Mouse (Mus musculus) heart, embryonic 15.5 days (tissue): ENCODE measurements around the gene Cth. TPM values are rescaled to one million over a fixed set of nuclear protein-coding genes. Genes with fewer than 3 reads are reported as not detected.
A peak's percentile ranks its signal among the peaks of the same experiment; 100 is the strongest.

Experiments used
- ATAC-seq: fragments of 200-750 bp; cut with Nextera tagmentation; replicated peaks from 2 replicates; pipeline ENCODE4 v1.8.0; 2017; ENCODE audit warnings: low read depth, moderate TSS enrichment; ENCODE audit not compliant: insufficient number of reproducible peaks, insufficient read depth, low FRiP score
- H3K27ac ChIP-seq: fragments of 300-500 bp; sonication (generic); 2 replicates; pipeline ENCODE4 v1.5.1; 2015; ENCODE audit warnings: mild to moderate bottlenecking, inconsistent platforms
- H3K27me3 ChIP-seq: fragments of 300-500 bp; sonication (generic); 2 replicates; pipeline ENCODE4 v1.6.1; 2015; ENCODE audit warnings: inconsistent platforms
- H3K36me3 ChIP-seq: fragments of 300-500 bp; sonication (generic); 2 replicates; pipeline ENCODE4 v1.6.1; 2015; ENCODE audit warnings: mild to moderate bottlenecking, inconsistent platforms
- H3K4me1 ChIP-seq: fragments of 300-500 bp; sonication (generic); replicated peaks from 2 replicates; pipeline ENCODE4 v1.6.1; 2015; ENCODE audit warnings: inconsistent platforms
- H3K4me2 ChIP-seq: fragments of 300-500 bp; sonication (generic); 2 replicates; pipeline ENCODE4 v1.6.1; 2015; ENCODE audit warnings: inconsistent platforms, mild to moderate bottlenecking, moderate library complexity
- H3K4me3 ChIP-seq: fragments of 300-500 bp; sonication (generic); 2 replicates; pipeline ENCODE4 v1.5.1; 2015; ENCODE audit warnings: mild to moderate bottlenecking, inconsistent platforms
- H3K9ac ChIP-seq: fragments of 300-500 bp; sonication (generic); 2 replicates; pipeline ENCODE4 v1.6.1; 2015; ENCODE audit warnings: mild to moderate bottlenecking, inconsistent platforms
- H3K9me3 ChIP-seq: fragments of 300-500 bp; sonication (generic); replicated peaks from 2 replicates; pipeline ENCODE4 v1.6.1; 2016; ENCODE audit warnings: inconsistent platforms
- WGBS: fragments of 180-500 bp; shearing (Covaris S2); methylation state at CpG from one replicate; pipeline ENCODE4 v1.1.7; 2015; ENCODE audit warnings: mixed read lengths; 5-methylcytosine and 5-hydroxymethylcytosine counted together
- polyA plus RNA-seq: library from polyadenylated mRNA; unstranded; fragments of >200 nt; fragmentation: Nextera tagmentation; extraction: Ambion mirVana; gene quantifications from 2 replicates; pipeline ENCODE4 v1.2.1, GENCODE M21; 2015

Cth gene
- polyA plus RNA-seq, 1 experiment from 2014 or later = 2.1 TPM

- no peaks in the 10 kb centered on the region for H3K27me3 ChIP-seq
- ATAC-seq = no peak
- WGBS = 61% methylated on average over 3 of the region's 3 CpGs
Observed at GRCm38 (mm10) chr3:157908166-157908565, 16.7 kb downstream of the Cth start.

GRCm38 (mm10) chr3:157901721-157902120 lies 23.2 kb downstream of the Cth start:
- Histone ChIP-seq H3K9me3 (no peaks in the 10 kb centered on the region), H3K36me3 (no peaks in the 10 kb centered on the region), H3K4me3 (no peak overlapping the region), H3K27me3 (no peaks in the 10 kb centered on the region), H3K4me1 (no peaks in the 10 kb centered on the region), H3K9ac (no peak overlapping the region), H3K27ac (no peak overlapping the region), H3K4me2 (no peak overlapping the region)
- ATAC-seq = no peak
- 80% methylated on average over 5 of the region's 5 CpGs for WGBS

More at GRCm38 (mm10) chr3:157908166-157908565, 16.7 kb downstream of the Cth start:
- Histone ChIP-seq H3K4me3 (no peak overlapping the region), H3K27ac (no peak overlapping the region), H3K4me1 (no peaks in the 10 kb centered on the region), H3K9me3 (no peaks in the 10 kb centered on the region), H3K4me2 (no peak overlapping the region), H3K9ac (no peak overlapping the region), H3K36me3 (no peaks in the 10 kb centered on the region)

DNA sequence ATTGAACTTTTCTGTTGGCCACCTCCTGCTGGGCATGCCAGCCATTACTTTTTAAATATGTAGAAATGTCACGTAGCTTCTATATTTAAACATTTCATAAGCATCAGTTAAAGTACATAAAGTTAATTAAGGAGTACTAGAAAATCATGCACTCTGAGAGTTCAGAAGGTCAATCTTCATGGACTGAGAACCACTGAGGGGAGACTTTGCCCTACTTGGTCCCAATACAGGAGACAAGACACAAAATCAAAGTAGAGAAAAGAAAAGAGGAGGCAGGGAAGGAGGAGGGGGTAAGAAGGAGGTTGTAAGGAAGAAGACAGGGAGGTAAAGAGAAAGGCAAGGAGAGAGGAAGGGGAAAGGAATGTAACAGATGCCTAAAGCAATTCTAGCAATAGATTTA lies 24.9 kb downstream of the Cth start:
- no peaks in the 10 kb centered on the region for H3K27me3 ChIP-seq
- H3K4me2 ChIP-seq = no peak overlapping the region
- no peaks in the 10 kb centered on the region for H3K9me3 ChIP-seq
- no peaks in the 10 kb centered on the region for H3K4me1 ChIP-seq
- ATAC-seq = no peak
- H3K4me3 ChIP-seq = no peak overlapping the region
- H3K36me3 ChIP-seq = no peaks in the 10 kb centered on the region
- no peak overlapping the region for H3K9ac ChIP-seq
- 88% methylated on average over 1 of the region's 1 CpGs for WGBS
- no peak overlapping the region for H3K27ac ChIP-seq

GRCm38 (mm10) chr3:157897645-157898044 lies 27.2 kb downstream of the Cth start:
- no peaks in the 10 kb centered on the region for H3K36me3 ChIP-seq
- no peaks in the 10 kb centered on the region for H3K4me1 ChIP-seq
- H3K27ac ChIP-seq = no peak overlapping the region
- no peak overlapping the region for H3K4me3 ChIP-seq
- no peaks in the 10 kb centered on the region for H3K9me3 ChIP-seq
- 86% methylated on average over 3 of the region's 3 CpGs for WGBS
- H3K4me2 ChIP-seq = no peak overlapping the region
- no peaks in the 10 kb centered on the region for H3K27me3 ChIP-seq
- H3K9ac ChIP-seq = no peak overlapping the region
- ATAC-seq = no peak

DNA sequence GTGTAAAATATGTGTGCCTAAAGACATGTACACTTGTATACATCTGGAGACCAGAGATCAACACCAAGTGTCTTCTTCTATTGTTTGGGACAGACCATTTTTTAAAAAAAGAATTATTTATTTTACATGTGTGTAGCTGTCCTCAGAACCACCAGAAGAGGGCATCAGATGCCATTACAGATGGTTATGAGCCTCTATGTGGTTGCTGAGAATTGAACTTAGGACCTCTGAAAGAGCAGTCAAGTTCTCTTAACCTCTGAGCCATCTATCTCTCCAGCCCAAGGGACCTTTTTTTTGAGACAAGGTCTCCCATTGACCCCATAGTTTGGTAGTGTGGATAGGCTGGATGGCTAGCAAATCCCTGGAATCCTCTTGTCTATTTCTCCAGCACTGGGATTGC lies 33.1 kb downstream of the Cth start:
- H3K4me3 ChIP-seq = no peak overlapping the region

DNA sequence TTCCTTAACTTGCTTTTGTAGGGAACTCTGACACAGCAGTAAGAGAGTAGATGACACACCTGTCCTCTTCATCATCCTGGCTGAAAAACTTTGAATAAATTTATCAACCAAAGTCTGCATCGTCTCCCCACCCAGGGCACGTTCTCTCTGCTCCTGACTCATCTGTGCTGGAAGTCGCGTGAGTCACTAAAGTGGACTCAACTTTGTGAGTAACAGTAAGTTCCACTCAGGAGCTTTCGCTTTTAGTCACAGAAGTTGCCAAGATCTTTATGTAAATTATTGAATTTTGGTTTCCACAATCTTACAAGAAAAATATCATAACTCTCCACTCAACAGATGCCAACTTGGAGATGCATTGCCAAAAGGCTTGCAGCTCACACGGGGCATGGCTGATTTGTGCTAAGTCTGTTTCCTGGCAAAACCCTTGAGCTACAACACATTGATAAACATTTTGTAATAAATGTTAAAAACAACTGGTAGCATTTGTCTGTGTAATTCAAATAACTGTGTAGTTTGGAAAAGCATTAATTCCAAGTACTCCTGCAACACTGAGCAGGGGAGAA lies 40.7 kb downstream of the Cth start:
- H3K27ac ChIP-seq = no peak overlapping the region
- ATAC-seq = no peak

More for the DNA sequence above, 33.1 kb downstream of the Cth start:
- H3K27me3 ChIP-seq = no peaks in the 10 kb centered on the region
- H3K9ac ChIP-seq = no peak overlapping the region
- no peak overlapping the region for H3K4me2 ChIP-seq
- no peak for ATAC-seq
- H3K36me3 ChIP-seq = no peaks in the 10 kb centered on the region
- H3K27ac ChIP-seq = no peak overlapping the region
- H3K4me1 ChIP-seq = no peaks in the 10 kb centered on the region
- H3K9me3 ChIP-seq = no peaks in the 10 kb centered on the region

GRCm38 (mm10) chr3:157883085-157883484 lies 41.8 kb downstream of the Cth start:
- H3K9me3 ChIP-seq = no peaks in the 10 kb centered on the region
- H3K4me2 ChIP-seq = no peak overlapping the region
- no peaks in the 10 kb centered on the region for H3K36me3 ChIP-seq
- no peak overlapping the region for H3K9ac ChIP-seq
- H3K27ac ChIP-seq = no peak overlapping the region
- 66% methylated on average over 4 of the region's 4 CpGs for WGBS
- H3K4me1 ChIP-seq = no peaks in the 10 kb centered on the region
- no peaks in the 10 kb centered on the region for H3K27me3 ChIP-seq
- no peak for ATAC-seq
- no peak overlapping the region for H3K4me3 ChIP-seq

More for the DNA sequence above, 40.7 kb downstream of the Cth start:
- H3K4me2 ChIP-seq = no peak overlapping the region
- no peaks in the 10 kb centered on the region for H3K9me3 ChIP-seq
- H3K9ac ChIP-seq = no peak overlapping the region
- H3K36me3 ChIP-seq = no peaks in the 10 kb centered on the region
- H3K4me1 ChIP-seq = no peaks in the 10 kb centered on the region
- H3K27me3 ChIP-seq = no peaks in the 10 kb centered on the region
- H3K4me3 ChIP-seq = no peak overlapping the region
- 76% methylated on average over 6 of the region's 6 CpGs for WGBS

GRCm38 (mm10) chr3:157881992-157882391 lies 42.9 kb downstream of the Cth start:
- H3K9me3 ChIP-seq = no peaks in the 10 kb centered on the region
- H3K27ac ChIP-seq = no peak overlapping the region
- H3K27me3 ChIP-seq = no peaks in the 10 kb centered on the region
- no peaks in the 10 kb centered on the region for H3K4me1 ChIP-seq
- H3K4me2 ChIP-seq = no peak overlapping the region
- H3K36me3 ChIP-seq = no peaks in the 10 kb centered on the region
- no peak overlapping the region for H3K4me3 ChIP-seq
- no peak for ATAC-seq
- no peak overlapping the region for H3K9ac ChIP-seq
- WGBS = 80% methylated on average over 3 of the region's 3 CpGs

DNA sequence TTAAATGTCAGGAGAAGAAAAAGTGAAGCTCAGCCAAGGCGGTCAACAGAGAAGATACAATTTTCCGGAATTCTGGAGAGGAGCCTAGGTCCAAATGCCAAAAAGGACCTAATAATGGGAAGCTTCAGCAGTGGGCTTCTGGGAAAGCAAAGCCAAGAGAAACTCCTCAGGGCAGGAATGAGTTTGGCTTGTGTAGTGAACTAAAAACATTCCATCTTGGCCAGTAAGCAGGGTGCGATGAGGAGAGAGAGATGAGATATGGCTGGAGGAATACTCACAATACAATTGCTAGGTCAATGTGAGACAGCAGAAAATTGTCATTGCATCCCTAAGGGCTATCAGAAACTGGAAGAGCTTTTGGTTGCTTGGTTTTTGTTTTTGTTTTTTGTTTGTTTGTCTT lies 43.9 kb downstream of the Cth start:
- no peak for ATAC-seq
- H3K4me2 ChIP-seq = no peak overlapping the region
- WGBS = 79% methylated on average over 3 of the region's 3 CpGs

DNA sequence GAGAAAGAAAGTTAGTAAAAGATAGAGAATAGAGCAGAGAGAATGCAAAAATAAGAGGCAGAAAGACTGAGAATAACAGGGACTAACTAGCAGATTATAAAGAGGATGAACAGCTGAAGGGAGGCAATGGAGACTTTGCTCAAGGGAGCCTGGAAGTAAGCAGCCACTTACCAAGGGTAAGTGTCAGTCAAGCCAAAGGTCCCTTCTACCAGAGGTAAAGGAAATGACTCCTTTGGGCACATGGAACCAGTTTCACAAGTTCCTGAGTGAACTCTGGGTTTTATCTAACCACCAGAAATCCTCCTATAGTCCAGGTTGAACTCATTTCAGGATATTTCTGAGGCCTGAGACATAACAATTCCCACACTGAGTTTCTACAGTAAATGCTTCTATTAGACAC lies 47.0 kb downstream of the Cth start:
- Histone ChIP-seq H3K27me3 (no peaks in the 10 kb centered on the region), H3K4me3 (no peak overlapping the region), H3K4me1 (no peaks in the 10 kb centered on the region), H3K9me3 (no peaks in the 10 kb centered on the region), H3K4me2 (no peak overlapping the region), H3K9ac (no peak overlapping the region), H3K27ac (no peak overlapping the region), H3K36me3 (no peaks in the 10 kb centered on the region)
- ATAC-seq = no peak

More for the DNA sequence above, 43.9 kb downstream of the Cth start:
- H3K4me1 ChIP-seq = no peaks in the 10 kb centered on the region
- no peak overlapping the region for H3K9ac ChIP-seq
- H3K27me3 ChIP-seq = no peaks in the 10 kb centered on the region
- no peak overlapping the region for H3K4me3 ChIP-seq
- no peaks in the 10 kb centered on the region for H3K36me3 ChIP-seq
- H3K9me3 ChIP-seq = no peaks in the 10 kb centered on the region
- H3K27ac ChIP-seq = no peak overlapping the region

- WGBS = 37% methylated on average over 11 of the region's 11 CpGs
- no peak overlapping the region for H3K9ac ChIP-seq
- peak overlapping the region; percentile 33; the same call in 1 of the 2 replicates for H3K4me2 ChIP-seq
- no peaks in the 10 kb centered on the region for H3K4me1 ChIP-seq
- no peak overlapping the region for H3K4me3 ChIP-seq
- no peaks in the 10 kb centered on the region for H3K36me3 ChIP-seq
- H3K9me3 ChIP-seq = no peaks in the 10 kb centered on the region
- H3K27ac ChIP-seq = no peak overlapping the region
- no peak for ATAC-seq
- no peaks in the 10 kb centered on the region for H3K27me3 ChIP-seq
Observed at GRCm38 (mm10) chr3:157876439-157877156, 48.3 kb downstream of the Cth start.

DNA sequence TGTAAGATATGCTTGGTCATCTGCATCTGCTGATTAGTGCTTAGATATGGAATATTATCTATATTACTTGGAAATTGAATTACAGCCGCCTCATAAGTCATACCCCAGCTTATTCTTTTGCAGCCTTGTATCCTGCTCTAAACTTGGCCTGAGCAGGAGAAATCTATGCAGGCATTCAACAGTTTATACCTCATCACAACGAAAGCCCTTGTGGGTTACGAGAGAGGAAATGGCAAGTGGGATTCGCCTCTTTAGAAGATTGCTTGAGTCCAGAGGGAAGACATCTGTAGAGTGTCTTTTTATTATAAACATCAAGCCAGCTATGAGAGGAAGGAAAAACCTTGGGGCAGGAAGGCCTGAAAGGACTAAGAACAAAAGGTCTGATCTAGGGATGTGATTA lies 52.0 kb downstream of the Cth start:
- Histone ChIP-seq H3K4me1 (no peaks in the 10 kb centered on the region), H3K4me3 (no peak overlapping the region), H3K27ac (no peak overlapping the region), H3K9ac (no peak overlapping the region), H3K27me3 (no peaks in the 10 kb centered on the region), H3K36me3 (no peaks in the 10 kb centered on the region), H3K9me3 (no peaks in the 10 kb centered on the region), H3K4me2 (no peak overlapping the region)
- 49% methylated on average over 4 of the region's 4 CpGs for WGBS
- no peak for ATAC-seq
